Mouse (Mus musculus) cerebellum, postnatal 4 days (tissue): Measurements from ENCODE around the gene Psmb4.
"Not testable (repeated sequence)": the region's sequence is repeated elsewhere in the genome, so short reads cannot be mapped to it uniquely, and the experiment has no call there.

Source experiments
- DNase-seq, 2 experiments: peaks; one replicate each; pipeline ENCODE4 v3.0.0; 2022; ENCODE audit warnings: low spot score in 2 of 2, mixed read lengths in 1 of 2

The Psmb4 gene

GRCm38 (mm10) chr3:94906482-94906881 lies 19.7 kb upstream of the Psmb4 start:
- DNase-seq: no peak

- not testable (repeated sequence) for DNase-seq
These were observed 18.0 kb upstream of the Psmb4 start for GRCm38 (mm10) chr3:94904759-94905158.

GRCm38 (mm10) chr3:94902747-94903146 lies 16.0 kb upstream of the Psmb4 start:
- DNase-seq: peak; percentile 42 to 50

- no peak for DNase-seq
These were observed 7.3 kb upstream of the Psmb4 start for GRCm38 (mm10) chr3:94894076-94894475.

- DNase-seq: no peak
These were observed 1.8 kb upstream of the Psmb4 start for GRCm38 (mm10) chr3:94888595-94888994.

GRCm38 (mm10) chr3:94882579-94882978 lies 4.2 kb downstream of the Psmb4 start:
- DNase-seq: no peak

GRCm38 (mm10) chr3:94881840-94882239 lies 4.9 kb downstream of the Psmb4 start:
- no peak for DNase-seq

- no peak for DNase-seq
These were observed 8.1 kb downstream of the Psmb4 start for GRCm38 (mm10) chr3:94878618-94879017.

GRCm38 (mm10) chr3:94869011-94869410 lies 17.8 kb downstream of the Psmb4 start:
- no peak for DNase-seq

- no peak for DNase-seq
These were observed 27.3 kb downstream of the Psmb4 start for GRCm38 (mm10) chr3:94859471-94859870.

- DNase-seq: no peak
These were observed 34.5 kb downstream of the Psmb4 start for GRCm38 (mm10) chr3:94852215-94852614.

GRCm38 (mm10) chr3:94851731-94852130 lies 35.0 kb downstream of the Psmb4 start:
- DNase-seq: no peak

- DNase-seq: peak; percentile 51 to 67
These were observed 37.4 kb downstream of the Psmb4 start for GRCm38 (mm10) chr3:94849338-94849737.

GRCm38 (mm10) chr3:94847382-94847781 lies 39.4 kb downstream of the Psmb4 start:
- no peak for DNase-seq

GRCm38 (mm10) chr3:94839101-94839500 lies 47.7 kb downstream of the Psmb4 start:
- no peak for DNase-seq

- DNase-seq: no peak
These were observed 48.1 kb downstream of the Psmb4 start for GRCm38 (mm10) chr3:94838631-94839030.

- DNase-seq: peak; percentile 73 to 78
These were observed 48.7 kb downstream of the Psmb4 start for GRCm38 (mm10) chr3:94837959-94838496.

GRCm38 (mm10) chr3:94837183-94837890 lies 49.4 kb downstream of the Psmb4 start, which contains the start of gene Pogz:
TSS of gene Pogz (plus strand) at chr3:94837567.
- peak; percentile 81 to 92 for DNase-seq

GRCm38 (mm10) chr3:94835396-94835795 lies 51.4 kb downstream of the Psmb4 start:
- DNase-seq: no peak
